Mouse (Mus musculus) erythroblast, embryonic 14.5 days (primary cell): Measurements from ENCODE around the gene Itm2b.

ENCODE experiments used
- GATA1 ChIP-seq: IDR thresholded peaks from 2 replicates; pipeline ENCODE4 v1.6.1; 2012; ENCODE audit warnings: low read length, inconsistent platforms, mixed read lengths
- TAL1 ChIP-seq: IDR thresholded peaks from 3 replicates; pipeline ENCODE4 v1.6.1; 2012; ENCODE audit warnings: low read length, inconsistent platforms, mixed read lengths

DNA sequence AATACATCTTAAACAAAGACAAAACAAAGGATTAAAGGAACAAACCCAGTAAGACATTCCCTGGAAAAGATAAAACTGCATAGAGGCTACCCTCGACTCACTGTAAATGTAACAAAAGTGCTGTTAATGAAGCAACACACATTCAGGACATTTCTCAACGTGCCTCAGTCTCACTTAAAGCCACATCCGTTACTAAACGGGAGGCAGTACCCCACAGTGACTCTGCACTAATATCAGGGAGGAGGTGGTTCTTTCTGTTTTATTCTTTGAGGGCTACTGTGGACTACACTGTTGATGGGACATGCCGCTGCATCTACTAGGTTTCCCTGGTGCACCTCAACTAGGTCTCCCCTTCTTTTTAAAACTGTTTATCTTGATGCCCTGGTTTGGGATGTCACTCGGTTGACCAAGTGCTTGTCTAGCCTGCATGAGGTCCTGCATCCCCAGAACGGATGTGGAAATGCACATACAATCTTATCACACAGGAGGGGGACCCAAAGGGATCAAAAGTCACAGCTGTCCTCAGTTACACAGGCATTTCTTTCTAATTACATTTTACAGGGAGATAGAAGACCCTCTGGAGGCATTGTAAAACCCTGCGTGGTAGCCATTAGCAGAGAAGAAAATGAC is 13.4 kb upstream of the Itm2b start:
- TF ChIP-seq GATA1 (no peak), TAL1 (no peak)
